Mouse (Mus musculus) kidney, adult 2 months (tissue): Measurements from ENCODE around the gene Nadk2.

Experiments used
- CTCF ChIP-seq: fragments of 200-500 bp; conservative IDR thresholded peaks from 2 replicates; pipeline ENCODE4 v1.5.1; 2011; ENCODE audit warnings: low read depth, mild to moderate bottlenecking, control low read depth, low read length, moderate library complexity, mixed read lengths; ENCODE audit not compliant: insufficient read depth, insufficient read length
- POLR2A ChIP-seq: fragments of 200-500 bp; IDR thresholded peaks from one replicate; pipeline ENCODE4 v1.6.1; 2011; ENCODE audit warnings: low read depth, low read length, control low read depth

DNA sequence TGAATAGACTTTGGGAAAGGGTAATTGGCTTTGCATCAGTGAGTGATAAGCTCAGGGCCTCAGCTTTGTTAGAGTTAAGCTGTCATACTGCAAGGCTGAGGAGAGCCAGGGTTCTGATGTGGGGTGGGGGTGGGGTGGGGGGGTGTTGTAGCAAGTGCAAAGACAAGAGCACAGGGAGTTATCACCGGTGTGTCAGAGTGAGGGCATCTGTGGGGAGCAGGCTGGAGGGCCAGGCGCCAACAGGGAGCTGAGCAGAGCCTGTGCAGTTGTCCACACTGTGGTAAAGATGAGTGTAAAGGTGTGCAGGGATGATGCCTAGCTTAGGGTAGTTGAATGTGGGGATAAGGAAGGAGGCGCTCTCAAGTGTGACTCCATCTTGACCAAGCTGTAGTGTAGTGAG, 10.2 kb downstream of the Nadk2 start:
- TF ChIP-seq POLR2A (no peak), CTCF (no peak)
